Mouse (Mus musculus): ENCODE data around the gene Rbbp4.

GRCm38 (mm10) chr4:129286001-129286682 lies 49.0 kb downstream of the Rbbp4 start:
- TF ChIP-seq POLR2A (IDR thresholded peaks at IDR 0.05; ENCODE audit: low read depth, low read length) = no peak
- no peak for TF ChIP-seq CTCF (IDR thresholded peaks at IDR 0.05; ENCODE audit: extremely low read depth, insufficient read length, insufficient replicate concordance, low read depth, low read length)

Measured in small intestine, adult 2 months (tissue).